Mouse (Mus musculus) limb, embryonic 11.5 days (tissue): Measurements from ENCODE around the gene Cyba. TPM values are rescaled to one million over a fixed set of nuclear protein-coding genes. Genes with fewer than 3 reads are reported as not detected.

Experiments
- ATAC-seq: fragments of 200-750 bp; cut with Nextera tagmentation; 2 replicates; pipeline ENCODE4 v1.8.0; 2017; ENCODE audit warnings: low read depth; ENCODE audit not compliant: insufficient number of reproducible peaks, low FRiP score, low TSS enrichment
- DNase-seq: peaks from one replicate; pipeline ENCODE4 v3.0.0-alpha.2; 2015; ENCODE audit warnings: low spot score
- H3K27ac ChIP-seq: fragments of 300-500 bp; sonication (generic); replicated peaks from 2 replicates; pipeline ENCODE4 v1.5.1; 2014; ENCODE audit warnings: low read depth, mild to moderate bottlenecking, low read length
- H3K27me3 ChIP-seq: fragments of 300-500 bp; sonication (generic); 2 replicates; pipeline ENCODE4 v1.6.1; 2014; ENCODE audit warnings: mild to moderate bottlenecking, low read length, mixed read lengths; ENCODE audit not compliant: control insufficient read depth, insufficient read depth
- H3K36me3 ChIP-seq: fragments of 300-500 bp; sonication (generic); 2 replicates; pipeline ENCODE4 v1.6.1; 2014; ENCODE audit warnings: mild to moderate bottlenecking, low read length, moderate library complexity, mixed read lengths; ENCODE audit not compliant: control insufficient read depth, insufficient read depth
- H3K4me1 ChIP-seq: fragments of 300-500 bp; sonication (generic); 2 replicates; pipeline ENCODE4 v1.6.1; 2014; ENCODE audit warnings: low read length, mixed read lengths; ENCODE audit not compliant: control insufficient read depth, insufficient read depth
- H3K4me2 ChIP-seq: fragments of 300-500 bp; sonication (generic); 2 replicates; pipeline ENCODE4 v1.6.1; 2014; ENCODE audit warnings: low read depth, mild to moderate bottlenecking, moderate library complexity; ENCODE audit not compliant: severe bottlenecking
- H3K4me3 ChIP-seq: fragments of 300-500 bp; sonication (generic); 2 replicates; pipeline ENCODE4 v1.5.1; 2014; ENCODE audit warnings: low read depth, low read length
- H3K9ac ChIP-seq: fragments of 300-500 bp; sonication (generic); 2 replicates; pipeline ENCODE4 v1.6.1; 2014; ENCODE audit warnings: mild to moderate bottlenecking, low read length
- H3K9me3 ChIP-seq: fragments of 300-500 bp; sonication (generic); 2 replicates; pipeline ENCODE4 v1.6.1; 2016; ENCODE audit warnings: low read length; ENCODE audit not compliant: control insufficient read depth
- WGBS: fragments of 180-500 bp; shearing (Covaris S2); extraction: QIAGEN DNeasy Blood & Tissue Kit; methylation state at CpG from one replicate; pipeline ENCODE4 v1.1.7; 2014; 5-methylcytosine and 5-hydroxymethylcytosine counted together
- polyA plus RNA-seq: library from polyadenylated mRNA; unstranded; fragments of >200 nt; fragmentation: Nextera tagmentation; extraction: Ambion mirVana; gene quantifications from 2 replicates; pipeline ENCODE4 v1.2.1, GENCODE M21; 2014

The Cyba gene
- polyA plus RNA-seq, 1 experiment from 2014 or later: 82.4 TPM

DNA sequence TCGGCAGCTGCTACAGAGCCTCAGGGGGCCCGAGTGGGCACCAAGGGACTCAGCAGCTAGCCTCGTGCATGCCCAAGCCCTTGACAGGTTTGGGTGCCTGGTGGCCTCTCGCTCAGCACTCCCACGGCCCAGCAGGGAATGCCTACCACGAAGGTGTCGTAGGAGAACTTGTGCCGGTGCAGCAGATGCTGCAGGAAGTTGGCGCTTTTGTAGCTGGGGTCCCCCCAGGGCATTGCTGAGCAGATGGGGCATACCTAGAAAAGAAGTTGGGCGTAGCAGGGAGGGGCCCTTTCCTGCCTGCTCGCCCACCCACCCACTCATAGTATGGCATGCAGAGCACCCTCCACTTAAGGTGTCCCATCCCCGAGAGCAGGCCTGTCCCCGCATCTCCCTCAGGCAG, 35.1 kb upstream of the Cyba start:
- Histone ChIP-seq H3K36me3 (peaks cover 9% of the 10 kb centered on the region), H3K27ac (no peak overlapping the region), H3K4me1 (no peaks in the 10 kb centered on the region), H3K4me2 (no peak overlapping the region), H3K4me3 (no peak overlapping the region), H3K9me3 (no peaks in the 10 kb centered on the region), H3K27me3 (no peaks in the 10 kb centered on the region), H3K9ac (no peak overlapping the region)
- WGBS: 81% methylated on average over 13 of the region's 13 CpGs
- DNase-seq (no peak), ATAC-seq (no peak)

- ATAC-seq (no peak), DNase-seq (no peak)
- WGBS: 62% methylated on average over 7 of the region's 7 CpGs
- H3K4me3 ChIP-seq: no peak overlapping the region
- H3K9me3 ChIP-seq: no peaks in the 10 kb centered on the region
- H3K9ac ChIP-seq: no peak overlapping the region
- H3K4me1 ChIP-seq: peaks cover 8% of the 10 kb centered on the region
- peaks cover 9% of the 10 kb centered on the region for H3K36me3 ChIP-seq
- H3K4me2 ChIP-seq: no peak overlapping the region
- H3K27ac ChIP-seq: no peak overlapping the region
- peaks cover 20% of the 10 kb centered on the region for H3K27me3 ChIP-seq
These were observed 32.3 kb upstream of the Cyba start for GRCm38 (mm10) chr8:122464985-122465384.

DNA sequence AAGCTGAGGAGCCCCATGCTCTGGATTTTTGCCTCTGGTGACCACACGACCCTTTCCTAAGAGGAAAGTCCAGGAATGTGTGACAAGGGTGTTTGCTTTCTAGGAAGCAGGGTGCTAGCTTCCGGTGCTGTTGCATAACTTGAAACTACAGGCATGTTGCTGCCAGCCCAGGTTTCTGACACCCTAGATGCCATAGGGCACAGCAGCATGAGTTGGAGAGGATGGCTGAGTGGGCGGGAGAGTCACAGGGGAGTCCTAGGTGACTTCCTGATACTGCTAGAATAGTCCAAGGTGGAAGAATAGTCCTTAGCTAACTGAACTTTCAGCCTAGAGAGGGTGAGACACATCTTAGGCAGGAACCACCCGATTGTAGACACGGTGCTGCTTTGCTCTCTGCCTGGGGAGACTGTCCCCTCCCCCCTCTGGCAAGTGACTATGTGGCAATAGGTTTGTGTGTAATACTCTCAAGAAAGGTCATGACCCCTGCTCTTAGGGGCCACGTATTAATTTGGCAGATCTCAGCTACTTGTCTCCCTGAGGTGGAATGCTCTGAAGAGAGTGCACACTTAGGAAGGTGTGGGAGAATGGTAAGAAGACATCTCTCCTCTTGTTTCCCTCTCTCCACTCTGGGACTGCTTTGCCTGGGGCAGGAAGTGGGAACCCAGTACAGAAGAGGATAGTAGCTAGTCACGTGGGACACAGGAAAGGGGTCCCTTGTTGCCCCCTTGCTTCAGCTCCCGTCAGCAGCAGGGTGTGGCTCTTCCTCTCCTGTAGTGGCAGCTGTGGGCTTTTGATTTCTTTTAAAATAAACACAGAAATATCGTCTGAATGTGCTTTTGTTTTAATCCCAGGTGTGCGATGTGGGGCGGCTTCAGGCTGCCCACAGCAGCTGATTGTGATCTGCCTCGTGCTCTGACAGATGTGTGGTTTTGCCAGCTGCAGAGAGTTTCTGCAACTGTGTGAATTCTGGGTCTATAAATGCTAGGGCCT, 31.2 kb upstream of the Cyba start:
- peaks cover 9% of the 10 kb centered on the region for H3K36me3 ChIP-seq
- no peak overlapping the region for H3K4me2 ChIP-seq
- no peak overlapping the region for H3K9ac ChIP-seq
- H3K9me3 ChIP-seq: no peaks in the 10 kb centered on the region
- peaks cover 28% of the 10 kb centered on the region for H3K27me3 ChIP-seq
- WGBS: 60% methylated on average over 12 of the region's 12 CpGs
- no peak overlapping the region for H3K27ac ChIP-seq
- peaks cover 11% of the 10 kb centered on the region for H3K4me1 ChIP-seq
- no peak for ATAC-seq
- no peak for DNase-seq
- H3K4me3 ChIP-seq: no peak overlapping the region

DNA sequence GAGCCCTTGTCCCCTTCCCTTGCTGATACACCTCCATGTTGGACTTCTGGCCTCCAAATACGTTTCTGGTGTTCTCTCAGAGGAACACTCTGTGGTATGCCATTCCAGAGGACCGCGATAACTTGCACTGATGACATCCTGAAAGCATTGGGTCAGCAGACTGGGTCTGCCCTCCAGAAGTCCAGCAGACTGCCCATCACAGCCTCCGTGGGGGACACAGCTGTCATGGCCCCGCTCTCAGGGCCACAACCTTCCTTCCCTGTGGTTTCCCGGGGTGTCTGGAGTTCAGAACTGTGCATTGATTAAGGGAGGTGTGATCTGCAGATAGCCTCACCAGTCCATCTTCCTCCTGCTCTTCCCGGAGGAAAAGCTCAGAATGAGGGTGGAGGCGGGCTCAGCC, 29.8 kb upstream of the Cyba start:
- no peak overlapping the region for H3K4me3 ChIP-seq
- peaks cover 28% of the 10 kb centered on the region for H3K27me3 ChIP-seq
- 69% methylated on average over 8 of the region's 8 CpGs for WGBS
- peaks cover 6% of the 10 kb centered on the region for H3K36me3 ChIP-seq
- H3K9ac ChIP-seq: no peak overlapping the region
- no peak overlapping the region for H3K4me2 ChIP-seq
- no peaks in the 10 kb centered on the region for H3K9me3 ChIP-seq
- no peak for ATAC-seq
- H3K4me1 ChIP-seq: peaks cover 11% of the 10 kb centered on the region
- H3K27ac ChIP-seq: no peak overlapping the region
- no peak for DNase-seq

DNA sequence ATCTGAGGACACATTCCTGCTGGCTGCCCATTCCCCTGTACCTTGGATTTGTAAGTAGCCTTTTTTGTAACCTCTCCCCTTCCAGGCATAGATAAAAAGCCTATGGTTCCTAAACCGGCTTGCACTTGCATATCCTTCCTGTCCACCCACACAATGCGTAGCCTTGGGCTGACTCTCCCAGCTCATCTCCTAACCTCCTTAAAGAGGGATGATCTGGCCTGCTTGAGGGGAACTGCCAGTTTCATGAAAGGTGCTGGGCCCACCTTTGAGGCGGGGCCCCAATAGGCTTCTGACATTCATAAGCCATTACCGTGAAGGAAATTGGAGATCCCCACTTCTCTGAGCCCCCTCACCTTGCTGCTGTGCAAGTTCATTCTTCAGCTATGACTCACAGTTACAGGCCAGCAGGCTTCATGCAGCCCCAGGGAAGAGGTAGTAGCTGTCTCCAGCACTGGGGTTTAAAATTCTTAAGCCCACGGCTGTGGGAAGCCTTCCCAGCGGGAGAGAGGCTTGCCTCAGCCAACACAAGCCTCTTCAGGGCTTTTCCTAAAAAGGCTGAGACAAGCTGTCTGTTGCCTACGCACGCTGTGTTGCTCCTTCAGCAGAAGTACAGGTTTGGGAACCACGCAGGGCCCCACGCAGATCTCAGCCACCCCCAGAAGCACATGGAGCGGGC, 28.9 kb upstream of the Cyba start:
- Histone ChIP-seq H3K9ac (no peak overlapping the region), H3K4me3 (no peak overlapping the region), H3K27ac (no peak overlapping the region), H3K9me3 (no peaks in the 10 kb centered on the region), H3K4me1 (peaks cover 11% of the 10 kb centered on the region), H3K36me3 (peaks cover 2% of the 10 kb centered on the region), H3K27me3 (peaks cover 28% of the 10 kb centered on the region), H3K4me2 (no peak overlapping the region)
- DNase-seq (no peak), ATAC-seq (no peak)
- 65% methylated on average over 11 of the region's 11 CpGs for WGBS

GRCm38 (mm10) chr8:122460524-122461472, 28.1 kb upstream of the Cyba start, which contains the start of gene Snai3:
Gene Snai3, minus strand, starts transcription at chr8:122460733.
- peak within 1 kb of the TSS; percentile 15 for H3K4me3 ChIP-seq
- peaks cover 11% of the 10 kb centered on the region for H3K4me1 ChIP-seq
- ATAC-seq (peak; percentile 65; the same call in 1 of the 2 replicates), DNase-seq (peak; percentile 67)
- no peaks in the 10 kb centered on the region for H3K36me3 ChIP-seq
- WGBS: 4% methylated on average over 56 of the region's 56 CpGs
- H3K27me3 ChIP-seq: peaks cover 28% of the 10 kb centered on the region
- peak within 1 kb of the TSS; percentile 50 for H3K4me2 ChIP-seq
- H3K9ac ChIP-seq: no peak within 1 kb of the TSS
- no peaks in the 10 kb centered on the region for H3K9me3 ChIP-seq
- H3K27ac ChIP-seq: no peak within 1 kb of the TSS

- peaks cover 28% of the 10 kb centered on the region for H3K27me3 ChIP-seq
These were observed 27.3 kb upstream of the Cyba start for GRCm38 (mm10) chr8:122459990-122460389.

More at GRCm38 (mm10) chr8:122459990-122460389, 27.3 kb upstream of the Cyba start:
- no peak for DNase-seq
- no peaks in the 10 kb centered on the region for H3K9me3 ChIP-seq
- H3K4me2 ChIP-seq: peak overlapping the region; percentile 50
- peaks cover 11% of the 10 kb centered on the region for H3K4me1 ChIP-seq
- H3K4me3 ChIP-seq: peak overlapping the region; percentile 15; the same call in 1 of the 2 replicates
- no peak for ATAC-seq
- 34% methylated on average over 7 of the region's 7 CpGs for WGBS
- no peak overlapping the region for H3K27ac ChIP-seq
- no peaks in the 10 kb centered on the region for H3K36me3 ChIP-seq
- no peak overlapping the region for H3K9ac ChIP-seq
